Mouse (Mus musculus) embryo, embryonic 9.5 days (tissue): Measurements from ENCODE around the gene Gm21970.

Experiments used
- DNase-seq: peaks from one replicate; pipeline ENCODE4 v3.0.0-alpha.2; 2017; ENCODE audit errors: extremely low spot score

Gm21970 gene

DNA sequence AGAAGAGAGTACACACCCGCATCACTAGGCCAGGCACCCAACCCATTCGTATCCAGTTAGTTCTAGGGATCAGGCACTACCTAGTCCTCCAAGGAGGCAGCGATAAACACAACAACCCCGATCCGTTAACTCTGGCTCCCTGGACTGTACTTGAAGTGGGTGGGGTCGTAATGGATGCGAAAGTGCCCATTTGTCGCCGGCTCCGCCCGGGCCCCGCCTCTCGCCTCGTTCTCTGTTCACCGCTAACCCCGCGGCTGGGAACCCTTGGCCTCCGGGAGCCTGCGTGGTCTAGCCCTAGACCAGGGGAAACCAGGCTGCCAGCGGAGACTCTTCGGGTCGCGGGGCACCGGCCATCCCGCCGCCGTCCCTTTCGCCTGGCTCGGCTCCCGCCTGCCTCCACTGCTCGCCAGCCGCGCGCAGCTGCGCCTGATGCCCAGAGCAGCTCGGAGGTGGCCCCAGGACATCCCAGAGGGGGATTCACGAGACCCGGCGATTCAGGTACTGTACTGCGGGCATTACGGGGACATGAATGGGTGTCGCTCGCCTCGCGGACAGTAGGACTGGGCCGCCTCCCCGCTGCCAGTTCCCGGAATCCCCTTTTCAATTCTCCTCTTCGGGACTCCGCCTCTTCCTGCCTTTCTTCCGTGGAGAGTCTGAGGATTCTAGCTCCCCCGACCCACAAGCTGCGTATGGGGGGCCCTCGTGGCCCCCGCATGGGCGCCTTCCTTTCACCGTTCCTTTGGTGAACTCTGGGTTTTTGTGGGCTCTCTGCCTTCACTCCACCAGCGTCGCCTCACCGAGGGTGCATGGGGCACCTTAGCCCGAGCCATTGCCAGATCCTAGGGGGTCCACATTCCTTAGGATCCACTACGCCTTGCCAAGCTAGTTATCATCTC is 18.7 kb upstream of the Gm21970 start, which contains the start of gene Ifnar2:
Gene Ifnar2 (plus strand): TSS at position 207 of the 896 bp plus-strand sequence.
- DNase-seq = peak; percentile 81

DNA sequence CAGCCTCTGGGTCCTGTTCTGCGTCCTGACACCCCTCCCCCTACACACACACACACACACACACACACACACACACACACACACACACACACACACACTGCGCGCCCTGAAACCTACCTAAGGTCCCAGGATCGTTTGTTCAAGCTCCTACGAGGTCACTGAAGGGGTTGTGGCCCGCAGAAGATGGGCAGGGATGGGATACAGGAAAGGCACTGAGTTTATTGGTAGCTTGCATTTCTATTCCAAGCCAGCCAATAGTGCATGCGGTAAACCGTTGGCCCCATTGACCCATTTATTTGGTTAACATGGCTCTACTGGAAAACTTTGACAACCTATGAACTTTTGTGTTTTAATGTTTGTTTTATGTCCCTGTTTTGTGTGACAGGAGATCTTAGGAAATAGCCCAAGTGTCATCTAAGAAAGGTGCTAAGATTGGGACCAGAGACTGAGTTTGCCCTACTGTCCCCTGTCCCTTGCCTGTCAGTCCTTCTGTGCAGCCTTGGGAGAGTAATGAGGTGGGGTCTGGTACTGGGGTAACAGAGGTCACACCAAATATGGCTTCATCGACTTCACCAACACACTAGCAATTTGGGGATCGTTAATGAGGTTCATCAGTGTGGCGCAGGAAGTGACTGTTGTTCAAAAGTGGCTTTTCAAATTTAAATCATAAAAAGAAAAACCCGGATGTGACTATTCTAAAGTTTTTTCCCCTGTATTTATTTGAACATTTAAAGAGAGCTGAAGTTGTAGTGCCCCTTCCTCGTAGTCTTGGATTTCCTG is 17.9 kb upstream of the Gm21970 start:
- DNase-seq = no peak

DNA sequence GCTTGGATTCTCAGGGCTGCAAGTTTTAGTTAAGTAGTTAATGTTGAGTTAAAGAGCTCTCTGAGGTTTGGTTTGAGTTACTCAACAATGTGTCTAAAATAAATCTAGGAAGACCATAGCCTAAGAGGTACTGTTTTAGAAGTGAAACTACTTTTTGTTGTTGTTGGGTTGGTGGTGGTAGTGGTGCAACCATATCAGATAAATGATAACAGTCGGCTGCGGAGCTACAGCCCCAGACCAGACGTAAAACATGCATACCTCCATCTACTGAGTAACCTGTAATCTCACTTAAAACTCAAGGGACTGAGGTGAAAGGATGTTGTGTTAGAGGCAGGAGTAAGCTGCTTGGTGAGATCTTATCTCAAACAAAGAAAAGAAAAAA is 17.3 kb upstream of the Gm21970 start:
- no peak for DNase-seq

DNA sequence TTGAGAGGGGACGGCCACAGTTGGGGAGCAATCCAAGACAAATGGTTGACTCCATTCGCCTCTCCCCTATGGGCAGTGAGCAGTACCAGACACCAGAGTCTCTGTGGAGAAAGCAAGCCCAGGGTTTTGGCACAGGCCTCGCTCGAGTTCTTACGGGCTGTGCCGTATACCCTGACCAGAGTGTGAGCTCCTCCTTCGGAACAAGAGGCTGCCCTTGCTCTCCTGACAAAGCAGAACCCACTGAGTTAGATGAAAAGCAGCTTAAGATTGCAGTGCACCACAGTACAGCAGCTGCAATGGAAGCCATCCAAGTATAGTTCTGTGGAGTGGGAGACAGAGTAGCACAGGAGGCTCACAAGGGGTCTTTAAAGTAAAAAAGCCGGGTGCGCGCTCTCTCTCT is 14.8 kb upstream of the Gm21970 start:
- no peak for DNase-seq

DNA sequence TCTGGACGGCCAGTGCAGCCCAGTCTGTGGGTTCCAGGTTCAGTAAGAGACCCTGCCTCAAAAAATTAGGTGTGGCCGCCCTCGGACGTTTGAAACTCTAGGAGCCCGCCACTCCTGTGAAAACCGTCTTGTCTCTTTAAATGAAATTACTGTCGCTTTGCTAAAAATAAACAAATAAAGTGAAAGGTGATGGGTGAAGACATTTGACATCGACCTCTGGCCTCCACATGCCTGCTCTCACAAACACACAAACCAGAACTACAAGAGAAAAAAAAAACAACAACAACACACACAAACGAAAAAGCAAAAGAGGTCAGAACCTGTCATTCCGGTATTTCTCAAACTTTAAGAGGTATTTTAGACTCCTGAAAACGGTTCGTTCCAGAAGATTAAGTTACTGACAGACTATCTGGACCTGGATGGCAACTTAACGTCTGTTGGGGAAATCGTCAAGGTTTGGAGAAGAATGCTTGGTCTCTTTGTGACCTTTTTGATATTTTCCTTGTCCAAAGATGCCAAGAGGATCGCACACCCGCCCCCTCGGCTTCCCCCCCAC is 13.0 kb upstream of the Gm21970 start:
- peak; percentile 14 for DNase-seq

DNA sequence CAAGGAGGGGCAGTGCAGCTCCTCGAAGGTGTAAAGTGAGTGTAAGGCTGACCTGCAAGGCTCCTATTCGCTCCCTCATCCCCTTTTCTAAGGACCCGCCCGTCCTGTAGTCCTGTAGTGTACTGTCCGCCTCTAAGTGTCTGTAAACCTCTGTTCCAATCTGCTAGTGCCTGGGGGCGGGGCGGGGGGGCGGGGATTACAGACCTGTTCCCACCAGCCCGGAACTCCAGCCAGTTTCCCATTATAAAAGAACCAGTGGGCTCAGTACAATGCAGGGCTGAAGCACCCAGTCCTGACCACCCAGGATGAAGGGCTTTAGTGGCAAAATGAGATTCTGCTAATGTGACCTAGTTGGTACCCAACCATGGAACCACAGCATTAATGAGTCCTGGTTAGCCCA is 12.5 kb upstream of the Gm21970 start:
- peak; percentile 17 for DNase-seq

DNA sequence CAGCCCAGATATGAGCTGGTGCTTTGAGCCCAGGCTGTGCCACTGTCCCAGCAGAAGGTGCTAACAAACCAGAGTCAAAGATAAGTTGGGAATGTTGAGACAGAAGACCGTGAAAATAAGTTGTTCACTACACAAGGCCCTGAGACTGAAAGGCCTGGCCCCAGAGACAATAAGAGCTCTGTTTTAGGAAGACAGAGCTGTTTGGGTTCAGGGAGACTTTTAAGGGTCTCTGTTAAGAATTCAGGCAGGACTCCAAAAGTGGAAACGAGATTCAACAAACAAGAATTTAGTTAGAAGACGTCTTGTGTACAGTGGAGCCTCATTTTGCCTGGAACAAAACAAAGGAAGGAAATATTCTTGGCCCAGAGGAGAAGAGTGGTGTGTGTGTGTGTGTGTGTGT is 12.1 kb upstream of the Gm21970 start:
- no peak for DNase-seq

DNA sequence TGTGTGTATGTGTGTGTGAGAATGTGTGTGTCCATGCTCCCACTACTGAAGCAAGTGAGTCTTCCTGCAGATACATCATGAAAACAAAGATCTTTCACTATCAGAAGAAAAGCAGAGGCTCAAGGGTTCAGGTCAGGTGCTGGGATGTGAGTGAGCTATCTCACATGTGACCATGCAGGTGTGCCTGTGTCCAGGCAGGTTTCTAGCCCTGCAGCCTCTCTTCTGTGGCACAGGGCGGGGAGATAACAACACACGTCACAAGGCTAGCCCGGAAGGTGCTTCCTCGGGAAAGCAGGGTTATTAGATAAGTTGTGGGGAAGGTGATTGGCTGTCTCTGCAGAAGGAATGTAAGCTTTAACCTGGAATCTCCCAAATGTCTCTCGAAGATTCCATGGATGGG is 11.4 kb upstream of the Gm21970 start:
- DNase-seq = no peak

DNA sequence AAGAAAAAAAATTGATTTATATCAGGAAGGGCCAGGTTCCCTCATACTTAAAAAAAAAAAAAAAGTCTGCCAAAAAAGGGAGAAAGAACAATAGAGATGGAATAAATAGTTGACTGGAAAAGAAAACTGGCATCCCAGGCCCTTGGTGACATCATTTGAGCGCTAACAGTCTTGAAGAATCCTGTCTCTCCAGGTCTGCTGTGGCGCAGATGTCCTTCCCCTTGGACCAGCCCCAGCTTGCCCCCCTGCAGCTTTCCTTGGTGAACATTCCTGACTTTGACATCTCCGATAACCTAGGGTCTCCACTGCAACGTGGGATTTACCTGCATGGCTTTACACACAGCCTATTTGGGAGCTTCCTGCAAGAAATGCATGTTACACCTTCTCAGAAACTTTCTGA is 9.9 kb upstream of the Gm21970 start:
- no peak for DNase-seq

DNA sequence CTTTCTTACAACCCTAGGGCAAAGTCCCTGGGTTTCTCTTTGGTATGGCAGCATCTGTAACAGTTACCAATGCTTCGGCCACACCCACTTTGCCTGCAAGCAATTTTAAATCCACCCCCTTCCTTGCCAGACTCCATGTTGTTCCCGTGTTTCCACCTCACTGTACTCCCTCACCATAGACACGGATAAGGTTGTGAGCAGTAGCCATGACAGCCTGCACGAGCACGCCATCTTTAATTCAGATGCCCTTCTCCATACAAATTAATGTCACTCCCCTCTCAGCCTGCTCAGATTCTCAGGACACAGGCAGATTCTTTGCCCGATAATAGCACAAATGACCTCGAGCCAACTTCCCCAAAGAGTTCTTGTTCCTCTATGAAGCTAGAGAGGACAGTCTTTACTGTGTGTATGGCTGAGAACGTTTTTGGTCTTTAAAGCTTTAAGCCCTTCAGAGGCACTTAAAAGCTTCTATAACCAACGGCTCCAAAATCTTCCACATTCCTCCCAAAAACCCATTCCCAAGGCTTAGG is 9.2 kb upstream of the Gm21970 start:
- no peak for DNase-seq

DNA sequence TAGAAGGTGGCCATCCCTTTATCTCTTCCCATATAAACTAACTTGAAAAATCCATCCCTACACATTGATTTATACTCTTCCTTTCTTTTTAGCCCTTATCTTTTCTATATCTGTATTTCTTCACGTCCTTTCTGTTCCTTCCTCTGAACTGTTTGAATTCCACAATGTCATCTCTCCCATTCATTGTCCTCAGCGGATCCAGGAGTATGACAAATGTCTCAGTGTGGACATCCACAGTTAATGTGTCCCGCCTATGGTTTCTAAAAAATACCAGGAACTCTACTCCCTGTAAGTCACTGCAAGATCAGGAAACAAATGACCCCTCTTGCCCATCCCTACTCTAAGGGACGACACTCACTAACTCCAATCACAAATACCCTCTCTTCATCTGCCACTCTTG is 7.3 kb upstream of the Gm21970 start:
- DNase-seq = no peak

DNA sequence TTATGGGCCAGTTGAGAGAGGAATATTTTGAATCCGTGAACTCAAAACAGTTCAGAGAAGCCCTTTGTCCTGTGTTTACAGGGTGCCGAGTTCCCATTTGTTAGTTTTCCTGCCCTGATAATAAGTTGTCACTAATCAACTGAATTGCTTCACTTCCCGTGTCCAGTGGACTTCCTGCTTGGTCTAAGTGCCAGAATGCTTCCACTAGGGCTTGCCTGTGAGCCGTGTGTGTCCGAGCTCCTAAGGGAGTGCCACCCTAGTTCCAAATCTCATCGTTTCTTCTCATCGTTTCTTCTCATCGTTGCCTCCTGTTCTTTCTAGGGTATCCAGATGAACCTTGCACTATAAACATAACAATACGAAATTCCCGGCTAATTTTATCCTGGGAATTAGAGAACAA is 5.9 kb upstream of the Gm21970 start:
- no peak for DNase-seq

DNA sequence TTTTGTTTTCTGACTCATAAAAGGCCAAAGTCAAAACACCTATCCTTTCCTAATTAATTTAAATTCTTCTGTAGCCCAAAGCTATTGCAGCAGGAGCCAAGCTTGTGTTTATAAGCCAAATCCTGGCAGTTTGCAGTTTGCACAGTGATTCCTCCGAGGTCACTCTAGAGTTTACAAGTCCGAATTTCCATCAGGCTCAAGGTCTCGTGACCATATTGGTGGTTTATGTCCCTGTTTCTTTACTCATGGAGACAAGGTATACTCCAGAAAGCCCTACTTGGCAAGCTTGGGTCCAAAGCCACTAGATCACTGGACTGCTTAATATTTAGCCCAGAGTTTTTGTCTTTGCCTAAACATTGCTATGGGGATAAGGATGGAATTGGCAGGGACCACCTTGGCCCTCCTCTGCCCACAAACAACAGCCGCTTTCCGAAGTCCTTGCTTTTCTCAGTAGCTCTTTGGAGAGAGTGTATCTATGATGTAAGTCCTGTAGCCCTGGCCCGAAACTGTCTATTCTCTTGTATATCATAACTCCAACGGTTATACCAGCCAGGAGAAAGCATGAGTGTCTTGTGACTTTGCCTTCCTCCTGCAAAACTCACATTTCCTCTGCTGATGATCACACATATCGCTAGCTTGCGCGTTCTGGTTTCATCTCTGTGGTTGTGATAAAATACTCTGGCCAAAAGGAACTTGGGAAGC is 5.0 kb upstream of the Gm21970 start:
- DNase-seq = no peak

DNA sequence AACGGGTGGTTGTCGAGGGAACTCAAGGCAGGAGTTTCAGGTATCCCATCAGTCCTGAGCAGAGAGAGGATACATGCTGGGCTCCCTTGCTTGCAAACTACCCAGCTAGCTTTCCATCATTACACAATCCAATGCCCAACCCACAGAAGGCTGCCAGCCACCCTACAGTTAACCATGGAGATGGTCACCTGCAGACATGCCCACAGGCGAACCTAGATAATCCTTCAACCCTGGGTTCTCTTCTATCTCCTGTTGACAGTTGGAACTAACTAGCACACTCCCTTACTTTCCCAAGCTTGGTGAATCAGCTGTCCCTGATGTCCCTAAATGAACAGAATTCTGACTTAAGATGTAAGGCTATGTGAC is 4.4 kb upstream of the Gm21970 start:
- DNase-seq = no peak

DNA sequence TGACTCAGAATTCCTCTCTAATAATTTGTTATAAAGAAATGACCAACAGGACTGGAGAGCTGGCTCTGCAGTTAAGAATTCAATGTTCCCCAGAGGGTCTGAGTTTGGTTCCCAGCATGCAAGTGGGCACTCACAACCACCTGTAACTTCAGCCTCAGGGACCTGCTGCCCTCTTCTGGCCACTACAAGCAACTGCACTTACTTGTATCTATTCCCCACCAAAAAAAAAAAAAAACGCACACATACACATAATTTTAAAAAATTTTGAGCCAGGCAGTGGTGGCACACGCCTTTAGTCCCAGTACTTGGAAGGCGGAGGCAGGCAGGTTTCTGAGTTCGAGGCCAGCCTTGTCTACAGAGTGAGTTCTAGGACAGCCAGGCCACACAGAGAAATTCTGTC is 1.4 kb upstream of the Gm21970 start:
- DNase-seq = no peak

DNA sequence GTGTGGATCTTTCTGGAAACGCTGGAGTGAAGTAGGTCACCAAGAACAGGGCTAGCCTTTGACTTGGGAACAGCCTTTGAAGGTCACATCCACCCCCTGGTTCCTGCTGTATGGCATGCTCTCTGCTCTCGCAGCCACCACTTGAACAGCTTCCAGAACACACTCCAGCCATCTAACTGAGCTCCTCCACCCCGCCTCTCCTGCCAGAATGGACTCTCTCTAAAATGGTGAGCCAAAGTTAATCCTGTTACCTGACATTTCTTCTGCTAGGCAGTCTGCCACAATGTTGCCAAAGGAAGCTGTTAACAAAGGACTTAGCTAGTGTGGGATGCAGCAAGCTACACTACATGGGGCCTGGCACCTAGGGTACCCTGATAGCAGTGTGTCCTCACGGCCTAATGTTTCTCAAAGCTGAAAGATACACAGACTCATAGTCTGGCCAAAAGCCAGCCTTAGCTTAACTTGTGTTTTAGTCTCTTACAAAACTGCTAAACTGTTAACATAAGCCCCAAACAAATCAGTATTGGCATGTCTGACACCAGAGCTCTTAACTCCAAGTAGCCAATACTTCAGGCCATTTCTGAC is 3.4 kb downstream of the Gm21970 start:
- DNase-seq = no peak

DNA sequence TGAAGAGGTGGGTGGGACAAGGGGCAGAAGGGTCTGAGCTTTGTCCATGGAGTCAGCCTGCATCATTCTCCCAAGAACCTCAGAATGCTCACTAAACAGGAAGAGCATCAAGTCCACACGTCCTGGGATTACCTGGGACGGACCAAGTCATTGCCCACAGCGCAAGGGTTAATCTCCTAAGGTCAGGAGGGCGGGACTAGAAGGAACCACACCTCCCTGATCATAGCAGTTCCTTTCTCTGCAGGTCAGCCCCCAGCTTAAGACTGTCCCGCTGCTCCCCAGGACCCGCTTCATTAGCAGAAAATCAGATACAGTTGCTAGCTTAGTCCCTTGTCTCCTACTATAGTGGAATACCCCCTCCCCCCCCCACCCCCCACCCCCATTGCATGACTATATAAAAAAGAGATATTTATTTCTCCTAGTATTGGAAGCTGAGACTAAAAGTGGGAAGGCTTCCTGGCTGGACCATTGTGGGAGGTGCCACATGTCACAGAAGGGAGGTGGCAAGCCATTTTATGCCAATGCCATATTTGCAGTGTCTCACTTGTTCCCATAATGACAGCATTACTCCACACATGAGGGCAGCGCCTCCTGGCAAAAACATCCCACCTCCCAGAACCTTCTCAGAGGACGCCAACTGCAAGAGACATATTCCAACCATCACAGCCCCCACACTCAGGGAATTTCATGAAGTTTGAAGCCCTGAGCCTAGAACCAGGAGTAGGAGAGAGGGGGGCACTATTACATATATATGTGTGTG is 4.3 kb downstream of the Gm21970 start:
- no peak for DNase-seq

DNA sequence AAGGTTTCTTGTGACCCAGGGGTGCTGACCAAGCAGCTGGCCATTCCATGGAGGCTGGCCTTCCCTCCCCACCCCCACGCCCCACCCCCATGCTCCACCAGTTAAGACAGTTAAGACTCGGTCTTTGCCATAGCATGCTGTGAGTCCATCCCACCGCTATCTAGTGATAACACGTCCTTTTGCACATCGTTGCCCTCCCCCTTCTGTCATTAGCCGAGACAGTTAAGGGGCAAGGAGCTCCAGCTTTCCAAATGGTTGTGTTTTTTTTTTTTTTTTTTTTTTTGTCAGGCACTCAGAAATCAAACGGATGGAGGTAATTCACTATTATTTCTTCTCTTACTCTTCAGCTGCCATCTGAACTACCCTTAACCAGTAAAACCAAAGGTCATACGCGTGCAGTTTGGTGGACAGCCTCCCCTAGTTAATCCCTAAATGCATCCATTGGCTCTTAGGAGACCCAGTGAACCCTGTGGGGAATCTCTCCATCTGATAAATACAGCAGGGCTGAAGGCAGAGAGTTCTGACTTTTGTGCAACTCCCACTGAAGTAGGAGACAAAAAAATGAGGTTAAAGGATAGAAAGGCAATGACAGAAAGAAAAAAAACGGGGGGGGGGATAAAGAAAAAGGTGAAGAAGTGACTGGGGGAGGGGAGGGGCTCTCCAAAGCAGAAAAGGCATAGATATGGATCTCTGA is 5.5 kb downstream of the Gm21970 start:
- DNase-seq = no peak

DNA sequence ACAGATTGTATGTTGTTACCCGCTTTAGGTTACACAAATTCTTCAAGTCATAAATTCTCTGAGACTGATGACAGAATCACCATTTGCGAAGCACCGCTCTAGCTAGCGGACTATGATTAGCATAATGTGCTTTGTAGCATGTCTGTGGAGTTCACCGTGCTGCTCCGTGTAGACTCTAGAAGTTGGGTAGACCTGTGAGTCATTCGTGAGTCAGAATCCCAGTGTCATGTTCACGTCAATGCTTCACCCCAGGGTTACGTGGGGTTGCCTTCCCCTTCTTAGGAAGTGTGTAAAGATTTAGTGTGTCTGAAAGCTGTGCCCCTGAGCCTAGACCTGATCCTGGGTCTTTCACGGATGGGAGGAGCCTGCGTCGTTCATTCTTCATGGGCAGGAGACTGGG is 6.5 kb downstream of the Gm21970 start:
- DNase-seq = no peak

DNA sequence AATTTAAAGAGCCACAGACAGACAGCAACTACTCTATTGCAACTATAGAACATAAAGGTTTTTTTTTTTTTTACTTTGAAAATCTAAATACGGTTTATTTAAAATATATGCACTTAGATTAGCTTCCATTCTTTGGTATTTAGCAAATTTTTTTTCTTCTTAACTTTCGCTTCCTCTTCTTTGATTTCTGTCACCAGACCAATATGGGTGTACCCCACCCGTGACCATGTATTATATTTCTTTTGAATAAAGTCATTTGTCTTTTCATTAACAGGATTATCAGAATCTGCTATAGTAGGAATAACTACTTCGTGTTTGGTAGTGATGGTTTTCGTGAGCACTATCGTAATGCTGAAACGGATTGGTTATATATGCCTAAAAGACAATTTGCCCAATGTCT is 7.4 kb downstream of the Gm21970 start:
- DNase-seq = no peak
